Mouse (Mus musculus): Measurements from ENCODE around the gene Kirrel3. TPM values are rescaled to one million over a fixed set of nuclear protein-coding genes. Genes with fewer than 3 reads are reported as not detected.

Gene Kirrel3
- polyA plus RNA-seq (2015; fragmentation: Nextera tagmentation; extraction: Ambion mirVana): 2.8 and 3.5 TPM in 2 replicates

DNA sequence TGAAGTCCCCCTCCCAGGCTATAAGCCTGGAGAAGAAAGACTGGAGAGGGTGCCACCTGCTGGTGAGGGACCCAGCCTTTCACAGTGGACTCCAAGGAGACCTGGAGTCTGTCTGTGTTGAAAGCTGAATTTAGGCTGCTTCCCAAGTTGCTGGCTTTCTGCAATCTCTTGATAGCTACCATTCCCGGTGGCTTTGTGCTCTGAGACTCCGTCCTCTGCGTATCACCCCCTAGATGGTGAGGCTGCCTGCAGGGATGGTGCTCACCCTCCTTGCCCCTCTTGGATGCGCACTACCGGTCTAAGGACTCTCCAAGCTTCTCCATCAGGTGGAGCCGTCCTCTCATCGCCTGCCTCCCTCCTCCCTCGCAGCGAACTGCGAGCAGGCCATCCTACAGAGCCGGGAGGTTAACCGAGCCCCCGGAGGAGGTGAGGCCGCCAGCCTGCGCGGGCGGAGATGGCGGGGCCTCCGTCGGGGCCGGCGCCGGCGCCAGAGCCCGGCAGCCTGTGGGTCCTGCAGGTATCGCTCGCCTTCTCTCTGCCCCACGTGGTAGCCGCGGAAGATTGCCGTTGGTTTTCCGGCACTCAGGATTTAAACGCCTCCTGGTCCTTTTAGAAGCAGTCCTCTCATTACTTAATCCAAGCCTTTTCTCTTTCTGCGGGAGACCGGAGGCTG is at the start of gene Kirrel3:
Gene Kirrel3 (plus strand): TSS at position 136 of the 673 bp plus-strand sequence.
- H3K9ac ChIP-seq: no peak within 1 kb of the TSS
- peaks cover 16% of the 10 kb centered on the region for H3K4me1 ChIP-seq
- peaks cover 32% of the 10 kb centered on the region for H3K27me3 ChIP-seq (replicated peaks)

GRCm38 (mm10) chr9:34440721-34441120 is 45.0 kb upstream of the Kirrel3 start:
- H3K4me1 ChIP-seq: no peaks in the 10 kb centered on the region
- ATAC-seq (ENCODE audit: insufficient read depth, low FRiP score, low read depth): no peak
- no peak overlapping the region for H3K27ac ChIP-seq
- no peaks in the 10 kb centered on the region for H3K9me3 ChIP-seq
- H3K27me3 ChIP-seq (replicated peaks): no peaks in the 10 kb centered on the region
- H3K36me3 ChIP-seq: no peaks in the 10 kb centered on the region
- 73% methylated on average over 4 of the region's 4 CpGs for WGBS
- H3K4me2 ChIP-seq: no peak overlapping the region
- H3K4me3 ChIP-seq (replicated peaks): no peak overlapping the region
- H3K9ac ChIP-seq: no peak overlapping the region

More for the DNA sequence above, at the start of gene Kirrel3:
- H3K36me3 ChIP-seq: no peaks in the 10 kb centered on the region
- peak within 1 kb of the TSS; percentile 96 for H3K4me2 ChIP-seq
- WGBS: under 1% methylated on average over 30 of the region's 35 CpGs
- H3K9me3 ChIP-seq: no peaks in the 10 kb centered on the region
- no peak within 1 kb of the TSS for H3K27ac ChIP-seq
- H3K4me3 ChIP-seq (replicated peaks): peak within 1 kb of the TSS; percentile 49
- no peak for ATAC-seq (ENCODE audit: insufficient read depth, low FRiP score, low read depth)

GRCm38 (mm10) chr9:34443950-34444349 is 41.7 kb upstream of the Kirrel3 start:
- Histone ChIP-seq H3K9ac (no peak overlapping the region), H3K9me3 (no peaks in the 10 kb centered on the region), H3K4me1 (no peaks in the 10 kb centered on the region), H3K27ac (no peak overlapping the region), H3K4me3 (replicated peaks) (no peak overlapping the region), H3K4me2 (no peak overlapping the region), H3K27me3 (replicated peaks) (no peaks in the 10 kb centered on the region), H3K36me3 (no peaks in the 10 kb centered on the region)
- no peak for ATAC-seq (ENCODE audit: insufficient read depth, low FRiP score, low read depth)
- WGBS: 62% methylated on average over 4 of the region's 4 CpGs

GRCm38 (mm10) chr9:34446497-34447350 is 39.0 kb upstream of the Kirrel3 start:
- Histone ChIP-seq H3K4me3 (replicated peaks) (no peak overlapping the region), H3K27ac (no peak overlapping the region), H3K4me1 (no peaks in the 10 kb centered on the region), H3K27me3 (replicated peaks) (no peaks in the 10 kb centered on the region), H3K36me3 (no peaks in the 10 kb centered on the region), H3K9me3 (no peaks in the 10 kb centered on the region), H3K4me2 (no peak overlapping the region), H3K9ac (no peak overlapping the region)
- ATAC-seq (ENCODE audit: insufficient read depth, low FRiP score, low read depth): no peak
- 79% methylated on average over 15 of the region's 15 CpGs for WGBS

DNA sequence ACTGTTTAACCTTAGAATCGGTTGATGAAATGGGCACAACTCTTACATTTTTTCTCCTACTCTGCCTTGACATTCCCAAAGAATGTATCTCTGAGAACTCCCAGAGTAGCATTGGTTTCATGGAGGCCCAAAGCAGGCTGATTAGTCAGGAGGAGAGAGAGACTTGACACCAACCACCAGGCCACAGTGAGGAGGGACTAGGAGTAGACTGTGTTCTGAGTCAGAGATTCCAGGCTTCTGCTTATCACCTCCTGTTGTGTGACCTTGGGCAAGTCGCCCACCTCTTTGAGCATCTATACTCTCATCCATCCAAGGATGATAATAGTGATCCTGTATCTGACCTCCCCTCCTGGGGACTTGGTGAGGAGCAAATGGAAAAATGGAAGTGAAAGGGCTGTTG is 38.0 kb upstream of the Kirrel3 start:
- H3K27me3 ChIP-seq (replicated peaks): no peaks in the 10 kb centered on the region
- WGBS: 81% methylated on average over 2 of the region's 2 CpGs
- no peak for ATAC-seq (ENCODE audit: insufficient read depth, low FRiP score, low read depth)
- H3K9me3 ChIP-seq: no peaks in the 10 kb centered on the region
- H3K4me1 ChIP-seq: no peaks in the 10 kb centered on the region
- H3K36me3 ChIP-seq: no peaks in the 10 kb centered on the region
- no peak overlapping the region for H3K4me3 ChIP-seq (replicated peaks)
- no peak overlapping the region for H3K4me2 ChIP-seq
- H3K27ac ChIP-seq: no peak overlapping the region
- no peak overlapping the region for H3K9ac ChIP-seq

DNA sequence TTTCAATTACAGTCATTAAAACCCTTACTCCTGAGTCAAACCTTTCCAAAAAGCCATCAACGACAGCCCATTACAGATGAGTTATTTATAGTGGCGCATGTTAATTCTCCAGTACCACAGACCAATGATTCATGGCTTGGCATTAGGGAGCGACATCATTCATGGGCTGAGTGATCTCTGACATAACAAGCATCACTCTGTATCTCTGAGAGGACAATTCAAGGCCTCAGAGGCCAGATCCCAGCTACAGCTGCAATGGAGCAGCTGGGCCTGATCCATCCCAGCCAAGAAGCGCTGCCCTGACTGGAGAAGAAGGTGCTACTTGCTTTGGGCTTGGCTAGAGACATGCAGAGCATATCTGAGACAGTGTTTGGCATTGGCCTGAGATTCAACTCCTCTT is 37.2 kb upstream of the Kirrel3 start:
- H3K4me3 ChIP-seq (replicated peaks): no peak overlapping the region
- H3K4me2 ChIP-seq: no peak overlapping the region
- H3K9ac ChIP-seq: no peak overlapping the region
- no peaks in the 10 kb centered on the region for H3K9me3 ChIP-seq
- no peaks in the 10 kb centered on the region for H3K36me3 ChIP-seq
- H3K27ac ChIP-seq: no peak overlapping the region
- no peak for ATAC-seq (ENCODE audit: insufficient read depth, low FRiP score, low read depth)
- WGBS: 79% methylated on average over 4 of the region's 4 CpGs
- H3K4me1 ChIP-seq: no peaks in the 10 kb centered on the region
- H3K27me3 ChIP-seq (replicated peaks): no peaks in the 10 kb centered on the region

- Histone ChIP-seq H3K36me3 (no peaks in the 10 kb centered on the region), H3K4me2 (no peak overlapping the region), H3K4me1 (no peaks in the 10 kb centered on the region; the same call in 1 of the 2 replicates), H3K27me3 (replicated peaks) (no peaks in the 10 kb centered on the region), H3K27ac (no peak overlapping the region), H3K9me3 (no peaks in the 10 kb centered on the region), H3K9ac (no peak overlapping the region), H3K4me3 (replicated peaks) (no peak overlapping the region)
- 66% methylated on average over 5 of the region's 5 CpGs for WGBS
- ATAC-seq (ENCODE audit: insufficient read depth, low FRiP score, low read depth): no peak
These were observed 27.5 kb upstream of the Kirrel3 start for GRCm38 (mm10) chr9:34458189-34458588.

- Histone ChIP-seq H3K36me3 (no peaks in the 10 kb centered on the region), H3K27me3 (replicated peaks) (no peaks in the 10 kb centered on the region), H3K27ac (no peak overlapping the region), H3K9ac (no peak overlapping the region), H3K4me2 (no peak overlapping the region), H3K4me1 (no peaks in the 10 kb centered on the region; the same call in 1 of the 2 replicates), H3K9me3 (no peaks in the 10 kb centered on the region), H3K4me3 (replicated peaks) (no peak overlapping the region)
- WGBS: 27% methylated on average over 5 of the region's 5 CpGs
- peak; percentile 18; the same call in 1 of the 2 replicates for ATAC-seq (ENCODE audit: insufficient read depth, low FRiP score, low read depth)
These were observed 25.7 kb upstream of the Kirrel3 start for GRCm38 (mm10) chr9:34459968-34460367.

DNA sequence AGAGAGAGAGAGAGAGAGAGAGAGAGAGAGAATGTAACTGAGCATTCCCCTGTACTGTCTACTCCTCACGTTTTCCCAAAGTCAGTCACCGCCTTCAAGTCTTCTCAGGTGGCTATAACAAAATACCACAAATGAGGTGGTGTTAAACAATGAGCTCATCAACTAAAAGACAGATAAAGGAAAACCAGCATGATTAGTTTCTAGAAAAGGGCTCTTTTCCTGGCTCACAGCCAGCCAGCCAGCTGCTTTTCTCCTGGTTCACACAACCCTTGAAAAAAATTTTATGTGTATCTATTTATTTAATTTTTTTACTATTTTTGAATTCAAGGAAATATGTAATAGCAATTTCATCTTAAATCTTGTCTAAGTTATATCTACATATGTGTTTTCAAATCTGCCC is 22.0 kb upstream of the Kirrel3 start:
- Histone ChIP-seq H3K27ac (no peak overlapping the region), H3K4me2 (no peak overlapping the region), H3K9me3 (no peaks in the 10 kb centered on the region), H3K4me3 (replicated peaks) (no peak overlapping the region), H3K9ac (no peak overlapping the region), H3K4me1 (no peaks in the 10 kb centered on the region), H3K27me3 (replicated peaks) (no peaks in the 10 kb centered on the region), H3K36me3 (no peaks in the 10 kb centered on the region)
- WGBS: 45% methylated on average over 2 of the region's 2 CpGs
- no peak for ATAC-seq (ENCODE audit: insufficient read depth, low FRiP score, low read depth)

DNA sequence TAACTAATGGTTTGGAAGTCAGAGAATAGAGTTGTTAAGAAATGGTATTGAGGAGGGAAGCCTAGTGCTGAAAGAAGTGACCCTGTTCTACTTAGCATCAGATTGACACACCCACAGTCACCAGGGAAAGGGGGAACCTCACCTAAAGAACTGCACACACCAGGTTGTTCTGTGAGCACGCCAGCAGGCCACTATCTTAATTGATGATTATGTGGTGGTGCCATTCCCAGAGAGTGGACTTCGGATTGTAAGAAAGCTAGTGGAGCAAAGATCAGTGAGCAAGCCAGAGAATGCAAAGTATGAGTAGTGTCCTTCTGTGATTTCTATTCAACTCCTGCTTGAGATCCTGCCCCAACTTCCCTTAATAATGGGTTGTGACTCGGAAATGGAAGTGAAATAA is 19.6 kb upstream of the Kirrel3 start:
- no peaks in the 10 kb centered on the region for H3K36me3 ChIP-seq
- no peaks in the 10 kb centered on the region for H3K9me3 ChIP-seq
- no peaks in the 10 kb centered on the region for H3K4me1 ChIP-seq
- ATAC-seq (ENCODE audit: insufficient read depth, low FRiP score, low read depth): no peak
- no peaks in the 10 kb centered on the region for H3K27me3 ChIP-seq (replicated peaks)
- WGBS: 62% methylated on average over 3 of the region's 3 CpGs
- H3K4me3 ChIP-seq (replicated peaks): no peak overlapping the region
- no peak overlapping the region for H3K9ac ChIP-seq
- H3K4me2 ChIP-seq: no peak overlapping the region
- H3K27ac ChIP-seq: no peak overlapping the region

DNA sequence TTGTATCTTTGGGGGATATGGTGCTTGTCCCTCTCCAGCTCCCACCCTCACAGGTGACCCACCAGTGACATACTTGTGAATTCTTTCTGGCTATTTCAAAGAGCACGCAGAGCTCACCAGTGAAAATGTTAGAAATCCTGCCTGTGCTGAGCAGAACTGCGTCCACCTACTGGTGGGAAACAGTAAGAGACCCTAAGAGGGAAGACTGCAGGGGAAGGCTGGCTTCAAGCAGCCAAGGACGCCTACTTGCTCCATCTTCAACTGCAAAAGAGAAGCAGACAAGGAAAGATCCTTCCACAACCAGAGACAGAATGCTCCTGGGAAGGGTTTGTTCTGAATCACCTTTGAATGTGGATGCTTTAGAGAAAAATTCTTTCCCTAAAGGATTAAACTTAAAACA is 16.5 kb upstream of the Kirrel3 start:
- Histone ChIP-seq H3K9me3 (no peaks in the 10 kb centered on the region), H3K4me1 (no peaks in the 10 kb centered on the region), H3K9ac (no peak overlapping the region), H3K27ac (no peak overlapping the region), H3K4me2 (no peak overlapping the region), H3K4me3 (replicated peaks) (no peak overlapping the region), H3K27me3 (replicated peaks) (no peaks in the 10 kb centered on the region), H3K36me3 (no peaks in the 10 kb centered on the region)
- 81% methylated on average over 3 of the region's 3 CpGs for WGBS
- ATAC-seq (ENCODE audit: insufficient read depth, low FRiP score, low read depth): no peak

DNA sequence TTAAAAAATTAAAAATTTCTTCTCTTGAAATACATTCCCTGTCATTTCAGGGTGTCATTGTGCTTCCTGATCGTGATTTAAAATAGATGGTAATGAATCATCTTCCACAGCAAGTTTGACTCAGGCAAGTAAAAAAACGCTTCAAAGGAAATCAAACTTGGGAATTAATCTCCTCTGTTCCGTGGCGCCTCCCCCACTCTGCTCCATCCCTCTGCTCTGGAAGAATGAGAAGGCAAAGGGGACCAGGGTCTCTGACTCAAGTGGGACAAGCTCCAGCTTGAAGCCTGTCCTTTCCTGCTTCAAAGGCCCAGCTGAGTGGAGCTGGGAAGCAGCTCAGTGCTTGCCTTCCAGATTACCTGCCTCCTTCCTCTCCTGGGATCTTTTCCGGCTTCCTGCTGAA is 9.5 kb upstream of the Kirrel3 start:
- H3K4me3 ChIP-seq (replicated peaks): no peak overlapping the region
- no peaks in the 10 kb centered on the region for H3K36me3 ChIP-seq
- no peaks in the 10 kb centered on the region for H3K9me3 ChIP-seq
- H3K9ac ChIP-seq: no peak overlapping the region
- no peak overlapping the region for H3K27ac ChIP-seq
- no peaks in the 10 kb centered on the region for H3K27me3 ChIP-seq (replicated peaks)
- ATAC-seq (ENCODE audit: insufficient read depth, low FRiP score, low read depth): no peak
- 37% methylated on average over 5 of the region's 5 CpGs for WGBS
- H3K4me1 ChIP-seq: no peaks in the 10 kb centered on the region
- H3K4me2 ChIP-seq: no peak overlapping the region

Data from stomach, embryonic 15.5 days (tissue).